In the genomic region with DNA sequence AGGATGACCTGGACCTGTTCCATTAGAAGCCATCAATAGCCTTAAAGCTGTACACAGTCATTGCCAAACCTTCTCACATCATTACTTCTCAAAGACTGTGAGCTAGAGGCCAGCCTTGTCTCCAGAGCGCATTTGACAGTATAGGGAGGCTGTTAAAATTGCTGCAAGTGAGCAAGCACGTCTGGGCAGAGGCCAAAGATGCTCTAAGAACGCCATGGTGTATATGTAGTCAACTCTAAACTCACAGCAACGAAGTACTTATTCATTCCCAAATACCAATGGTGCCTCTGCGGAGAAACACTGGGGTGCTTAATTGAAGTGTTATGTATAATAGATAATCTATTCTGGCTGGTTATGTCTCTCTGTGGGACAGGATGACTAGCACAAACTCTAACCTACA, we compare ENCODE assay signal across 30 mouse cellular contexts. TPM values are rescaled to one million over a fixed set of nuclear protein-coding genes. Genes with fewer than 3 reads are reported as not detected.
"Had no signal": no experiment of that assay in that cellular context is flagged by ENCODE, and none has a peak within 500 bp of the region (broad histone marks: within the 10 kb centered on the region; RNA-seq: fewer than 3 reads in every experiment).

No protein-coding gene starts in this region.

- H3K27me3 ChIP-seq: heart, embryonic 13.5 days; heart, embryonic 15.5 days; hindbrain, embryonic 12.5 days; intestine, embryonic 15.5 days; limb, embryonic 12.5 days; limb, embryonic 15.5 days had no signal

- H3K4me2 ChIP-seq: heart, embryonic 11.5 days; heart, embryonic 13.5 days; heart, embryonic 15.5 days; hindbrain, embryonic 12.5 days; hindbrain, embryonic 14.5 days; intestine, embryonic 15.5 days; limb, embryonic 12.5 days; limb, embryonic 15.5 days; liver, embryonic 12.5 days had no signal

- H3K4me3 ChIP-seq: gastrocnemius, adult 2 months; heart, adult 2 months; heart, embryonic 13.5 days; heart, embryonic 15.5 days; hindbrain, embryonic 10.5 days; hindbrain, embryonic 12.5 days; intestine, embryonic 15.5 days; layer of hippocampus, adult 2 months; left cerebral cortex, adult 2 months; limb, embryonic 12.5 days; limb, embryonic 15.5 days; liver, embryonic 12.5 days had no signal

- ATAC-seq: hindbrain, embryonic 16.5 days; inflammation-experienced regulatory T-cells, adult 6 months; intestine, embryonic 15.5 days; intestine, postnatal 0 days; liver, embryonic 12.5 days had no signal

- H3K9me3 ChIP-seq: heart, embryonic 13.5 days; heart, embryonic 15.5 days; hindbrain, embryonic 10.5 days; hindbrain, embryonic 12.5 days; intestine, embryonic 15.5 days; limb, embryonic 12.5 days; limb, embryonic 15.5 days; liver, embryonic 12.5 days had no signal

- H3K9ac ChIP-seq: heart, embryonic 13.5 days; heart, embryonic 15.5 days; hindbrain, embryonic 12.5 days; hindbrain, embryonic 14.5 days; intestine, embryonic 15.5 days; limb, embryonic 12.5 days; limb, embryonic 15.5 days; liver, embryonic 12.5 days had no signal

- H3K36me3 ChIP-seq: heart, embryonic 13.5 days; heart, embryonic 15.5 days; hindbrain, embryonic 10.5 days; hindbrain, embryonic 12.5 days; intestine, embryonic 15.5 days; limb, embryonic 12.5 days; limb, embryonic 15.5 days; liver, embryonic 12.5 days had no signal

- H3K4me1 ChIP-seq: heart, embryonic 13.5 days; heart, embryonic 15.5 days; intestine, embryonic 15.5 days; limb, embryonic 12.5 days; limb, embryonic 15.5 days had no signal

- DNase-seq: gastrocnemius, adult 2 months; gastrocnemius, postnatal 10 days; gastrocnemius, postnatal 25 days; heart, adult 2 months; heart, postnatal 4 days; kidney, adult 18-20 months; kidney, adult 8-10 months; kidney, postnatal 10 days; kidney, postnatal 25 days; kidney, postnatal 4 days had no signal

- H3K27ac ChIP-seq: gastrocnemius, adult 2 months; heart, adult 2 months; heart, embryonic 13.5 days; heart, embryonic 15.5 days; hindbrain, embryonic 10.5 days; hindbrain, embryonic 12.5 days; hindbrain, embryonic 14.5 days; intestine, embryonic 15.5 days; layer of hippocampus, adult 2 months; left cerebral cortex, adult 2 months; limb, embryonic 12.5 days; limb, embryonic 15.5 days; liver, embryonic 12.5 days had no signal

RNA-seq across cellular contexts. Expression of a gene that starts 14.1 kb away (rescaled TPM):
- polyA plus RNA-seq: liver, adult 2 months had no signal

RNA-seq across cellular contexts. Expression of a gene that starts 35.8 kb away (rescaled TPM):
- polyA plus RNA-seq: frontal cortex, adult 2 months; heart, adult 2 months; heart, postnatal 0 days; hindbrain, embryonic 10.5 days; hindbrain, embryonic 12.5 days; hindbrain, embryonic 16.5 days; inflammation-experienced regulatory T-cells, adult 6 months; intestine, embryonic 15.5 days; intestine, postnatal 0 days; kidney, embryonic 14.5 days; kidney, embryonic 16.5 days; limb, embryonic 12.5 days; limb, embryonic 15.5 days; liver, adult 2 months; liver, embryonic 12.5 days had no signal
